Mouse (Mus musculus): ENCODE data around the gene Rad51. TPM values are rescaled to one million over a fixed set of nuclear protein-coding genes. Genes with fewer than 3 reads are reported as not detected.

Rad51 gene
- polyA plus RNA-seq, 1 experiment from 2014 or later, result 3.7 TPM

GRCm38 (mm10) chr2:119189029-119189710 lies 76.6 kb downstream of the Rad51 start:
- H3K4me1 ChIP-seq (ENCODE audit: control insufficient read depth, insufficient read depth, low read length), result 0 out of 2 replicates have a peak, but pooled peaks cover 6% of the 10 kb centered on the region
- WGBS, result 8% methylated on average over 15 of the region's 15 CpGs
- H3K4me3 ChIP-seq (ENCODE audit: low read depth, low read length), result no peak overlapping the region
- H3K36me3 ChIP-seq (ENCODE audit: control insufficient read depth, insufficient read depth, low read length), result peaks cover 8% of the 10 kb centered on the region; the same call in 1 of the 2 replicates
- no peak overlapping the region for H3K27ac ChIP-seq (ENCODE audit: low read depth, low read length)
- no peaks in the 10 kb centered on the region for H3K9me3 ChIP-seq (ENCODE audit: control insufficient read depth, low read length)
- peak overlapping the region; percentile 44 for H3K4me2 ChIP-seq (ENCODE audit: low read depth, low read length)
- no peak overlapping the region for H3K9ac ChIP-seq (replicated peaks; ENCODE audit: low read depth, low read length)
- H3K27me3 ChIP-seq (ENCODE audit: control insufficient read depth, insufficient read depth, low read length), result no peaks in the 10 kb centered on the region
- ATAC-seq (ENCODE audit: low read depth), result peak; percentile 90

GRCm38 (mm10) chr2:119190969-119191368 lies 78.4 kb downstream of the Rad51 start:
- Histone ChIP-seq H3K4me2 (ENCODE audit: low read depth, low read length) (no peak overlapping the region), H3K9me3 (ENCODE audit: control insufficient read depth, low read length) (no peaks in the 10 kb centered on the region), H3K9ac (replicated peaks; ENCODE audit: low read depth, low read length) (no peak overlapping the region), H3K36me3 (ENCODE audit: control insufficient read depth, insufficient read depth, low read length) (no peaks in the 10 kb centered on the region), H3K27me3 (ENCODE audit: control insufficient read depth, insufficient read depth, low read length) (no peaks in the 10 kb centered on the region), H3K4me1 (ENCODE audit: control insufficient read depth, insufficient read depth, low read length) (0 out of 2 replicates have a peak, but pooled peaks cover 6% of the 10 kb centered on the region), H3K27ac (ENCODE audit: low read depth, low read length) (no peak overlapping the region), H3K4me3 (ENCODE audit: low read depth, low read length) (no peak overlapping the region)
- ATAC-seq (ENCODE audit: low read depth), result no peak
- 92% methylated on average over 5 of the region's 5 CpGs for WGBS

GRCm38 (mm10) chr2:119194140-119194539 lies 81.5 kb downstream of the Rad51 start:
- Histone ChIP-seq H3K4me2 (ENCODE audit: low read depth, low read length) (no peak overlapping the region), H3K9me3 (ENCODE audit: control insufficient read depth, low read length) (no peaks in the 10 kb centered on the region), H3K27ac (ENCODE audit: low read depth, low read length) (no peak overlapping the region), H3K4me3 (ENCODE audit: low read depth, low read length) (no peak overlapping the region), H3K36me3 (ENCODE audit: control insufficient read depth, insufficient read depth, low read length) (no peaks in the 10 kb centered on the region), H3K27me3 (ENCODE audit: control insufficient read depth, insufficient read depth, low read length) (no peaks in the 10 kb centered on the region), H3K4me1 (ENCODE audit: control insufficient read depth, insufficient read depth, low read length) (0 out of 2 replicates have a peak, but pooled peaks cover 2% of the 10 kb centered on the region), H3K9ac (replicated peaks; ENCODE audit: low read depth, low read length) (no peak overlapping the region)
- no peak for ATAC-seq (ENCODE audit: low read depth)
- 90% methylated on average over 5 of the region's 5 CpGs for WGBS

GRCm38 (mm10) chr2:119196316-119197108 lies 83.9 kb downstream of the Rad51 start:
- no peaks in the 10 kb centered on the region for H3K27me3 ChIP-seq (ENCODE audit: control insufficient read depth, insufficient read depth, low read length)
- 34% methylated on average over 4 of the region's 4 CpGs for WGBS
- H3K4me2 ChIP-seq (ENCODE audit: low read depth, low read length), result no peak overlapping the region
- H3K9ac ChIP-seq (replicated peaks; ENCODE audit: low read depth, low read length), result no peak overlapping the region
- no peaks in the 10 kb centered on the region for H3K9me3 ChIP-seq (ENCODE audit: control insufficient read depth, low read length)
- H3K36me3 ChIP-seq (ENCODE audit: control insufficient read depth, insufficient read depth, low read length), result no peaks in the 10 kb centered on the region
- no peak for ATAC-seq (ENCODE audit: low read depth)
- no peaks in the 10 kb centered on the region for H3K4me1 ChIP-seq (ENCODE audit: control insufficient read depth, insufficient read depth, low read length)
- no peak overlapping the region for H3K27ac ChIP-seq (ENCODE audit: low read depth, low read length)
- no peak overlapping the region for H3K4me3 ChIP-seq (ENCODE audit: low read depth, low read length)

Other genes with a start within 250 kb of the Rad51 start
- 1.8 and 2.2 TPM in 2 replicates for gene Bahd1, start 212.4 kb upstream of the Rad51 start, polyA plus RNA-seq (2014; fragmentation: Nextera tagmentation; extraction: Ambion mirVana)
- 3.5 and 8.5 TPM in 2 replicates for gene Chst14, start 186.3 kb upstream of the Rad51 start, polyA plus RNA-seq (2014; fragmentation: Nextera tagmentation; extraction: Ambion mirVana)
- 36.3 and 38.5 TPM in 2 replicates for gene Ccdc32, start 83.4 kb upstream of the Rad51 start, polyA plus RNA-seq (2014; fragmentation: Nextera tagmentation; extraction: Ambion mirVana)
- 4.1 and 4.4 TPM in 2 replicates for gene Rpusd2, start 78.0 kb upstream of the Rad51 start, polyA plus RNA-seq (2014; fragmentation: Nextera tagmentation; extraction: Ambion mirVana)
- 2.9 and 4.9 TPM in 2 replicates for gene Knl1, start 65.7 kb upstream of the Rad51 start, polyA plus RNA-seq (2014; fragmentation: Nextera tagmentation; extraction: Ambion mirVana)
- gene Rmdn3, start 44.2 kb downstream of the Rad51 start, polyA plus RNA-seq (2014; fragmentation: Nextera tagmentation; extraction: Ambion mirVana), result 44.6 and 46.4 TPM in 2 replicates
- 1.6 and 1.8 TPM in 2 replicates for gene Gchfr, start 55.0 kb downstream of the Rad51 start, polyA plus RNA-seq (2014; fragmentation: Nextera tagmentation; extraction: Ambion mirVana)
- 0.36 and 0.78 TPM in 2 replicates for gene Gm14137, start 61.7 kb downstream of the Rad51 start, polyA plus RNA-seq (2014; fragmentation: Nextera tagmentation; extraction: Ambion mirVana)
- 57.9 and 62.4 TPM in 2 replicates for gene Zfyve19, start 95.8 kb downstream of the Rad51 start, polyA plus RNA-seq (2014; fragmentation: Nextera tagmentation; extraction: Ambion mirVana)
- gene Dnajc17, start 96.0 kb downstream of the Rad51 start, polyA plus RNA-seq (2014; fragmentation: Nextera tagmentation; extraction: Ambion mirVana), result 22.5 and 24.0 TPM in 2 replicates
- gene Ppp1r14d, start 117.1 kb downstream of the Rad51 start, polyA plus RNA-seq (2014; fragmentation: Nextera tagmentation; extraction: Ambion mirVana), result not detected in 2 replicates
- gene Spint1, start 124.6 kb downstream of the Rad51 start, polyA plus RNA-seq (2014; fragmentation: Nextera tagmentation; extraction: Ambion mirVana), result 0.61 and 0.68 TPM in 2 replicates
- gene Rhov, start 158.5 kb downstream of the Rad51 start, polyA plus RNA-seq (2014; fragmentation: Nextera tagmentation; extraction: Ambion mirVana), result 24.6 and 31.9 TPM in 2 replicates
- 14.8 and 19.7 TPM in 2 replicates for gene Vps18, start 175.9 kb downstream of the Rad51 start, polyA plus RNA-seq (2014; fragmentation: Nextera tagmentation; extraction: Ambion mirVana)
- 2.1 and 2.7 TPM in 2 replicates for gene Dll4, start 213.0 kb downstream of the Rad51 start, polyA plus RNA-seq (2014; fragmentation: Nextera tagmentation; extraction: Ambion mirVana)
- 6.5 and 11.2 TPM in 2 replicates for gene Chac1, start 238.4 kb downstream of the Rad51 start, polyA plus RNA-seq (2014; fragmentation: Nextera tagmentation; extraction: Ambion mirVana)